Mouse (Mus musculus) liver, embryonic 18 days (tissue): ENCODE data around the gene Plxna3. TPM values are rescaled to one million over a fixed set of nuclear protein-coding genes. Genes with fewer than 3 reads are reported as not detected.

Source experiments
- polyA plus RNA-seq: library from polyadenylated mRNA; depleted of rRNA; stranded (reverse); fragments of >200 nt; gene quantifications from 2 replicates; pipeline ENCODE4 v1.2.3, GENCODE M21; 2012; rRNA removed

The Plxna3 gene
- polyA plus RNA-seq, result 2.4 and 3.7 TPM in 2 replicates

GRCm38 (mm10) chrX:74328725-74329161 lies at the start of gene Plxna3:
Gene Plxna3 (plus strand): TSS chrX:74329066.

GRCm38 (mm10) chrX:74281732-74282394 lies 47.0 kb upstream of the Plxna3 start, which contains the start of the genes Taz and Dnase1l1:
Gene Taz (plus strand): TSS chrX:74281912.
Gene Dnase1l1 (minus strand): TSS chrX:74282337.

GRCm38 (mm10) chrX:74296538-74297448 lies 32.1 kb upstream of the Plxna3 start, which contains the start of gene Atp6ap1:
Gene Atp6ap1 (plus strand): TSS chrX:74297097.

GRCm38 (mm10) chrX:74304867-74305700 lies 23.8 kb upstream of the Plxna3 start, which contains the start of gene Gdi1:
Gene Gdi1 (plus strand): TSS chrX:74304998.

GRCm38 (mm10) chrX:74312540-74313464 lies 16.1 kb upstream of the Plxna3 start, which contains the start of gene Fam50a:
Gene Fam50a (plus strand): TSS chrX:74313033.

GRCm38 (mm10) chrX:74353467-74353770 lies 24.6 kb downstream of the Plxna3 start, which contains the start of gene Lage3:
Gene Lage3 (minus strand): TSS chrX:74353618.

GRCm38 (mm10) chrX:74372888-74373549 lies 44.2 kb downstream of the Plxna3 start, which contains the start of the genes Ubl4a and Slc10a3:
Gene Ubl4a (minus strand): TSS chrX:74373218.
Gene Slc10a3 (minus strand): TSS chrX:74373349.

GRCm38 (mm10) chrX:74392535-74393443 lies 63.9 kb downstream of the Plxna3 start, which contains the start of the genes Fam3a and Ikbkg:
Gene Fam3a (minus strand): TSS chrX:74393272.
Gene Ikbkg (plus strand): TSS chrX:74393290.

Other genes with a start within 250 kb of the Plxna3 start
- not detected in 2 replicates for gene Opn1mw, start 201.6 kb upstream of the Plxna3 start, polyA plus RNA-seq
- gene Mecp2, start 193.7 kb upstream of the Plxna3 start, polyA plus RNA-seq, result 3.2 and 3.9 TPM in 2 replicates
- not detected in 2 replicates for gene Tex28, start 161.2 kb upstream of the Plxna3 start, polyA plus RNA-seq
- gene Tktl1, start 151.8 kb upstream of the Plxna3 start, polyA plus RNA-seq, result not detected in 2 replicates
- gene Flna, start 79.2 kb upstream of the Plxna3 start, polyA plus RNA-seq, result 78.2 and 95.5 TPM in 2 replicates
- 21.0 and 25.4 TPM in 2 replicates for gene Emd, start 74.4 kb upstream of the Plxna3 start, polyA plus RNA-seq
- gene Rpl10, start 58.3 kb upstream of the Plxna3 start, polyA plus RNA-seq, result 1,323 and 1,359 TPM in 2 replicates
- gene Taz, start 47.2 kb upstream of the Plxna3 start, polyA plus RNA-seq, result 27.9 and 31.7 TPM in 2 replicates
- 12.3 and 12.4 TPM in 2 replicates for gene Dnase1l1, start 46.7 kb upstream of the Plxna3 start, polyA plus RNA-seq
- 78.4 and 81.0 TPM in 2 replicates for gene Atp6ap1, start 32.0 kb upstream of the Plxna3 start, polyA plus RNA-seq
- gene Gdi1, start 24.1 kb upstream of the Plxna3 start, polyA plus RNA-seq, result 114 and 163 TPM in 2 replicates
- gene Fam50a, start 16.0 kb upstream of the Plxna3 start, polyA plus RNA-seq, result 17.1 and 18.8 TPM in 2 replicates
- 42.7 and 52.1 TPM in 2 replicates for gene Lage3, start 24.6 kb downstream of the Plxna3 start, polyA plus RNA-seq
- gene Ubl4a, start 44.2 kb downstream of the Plxna3 start, polyA plus RNA-seq, result 19.6 and 21.6 TPM in 2 replicates
- gene Slc10a3, start 44.3 kb downstream of the Plxna3 start, polyA plus RNA-seq, result 4.5 and 4.9 TPM in 2 replicates
- 13.7 and 15.3 TPM in 2 replicates for gene Fam3a, start 64.2 kb downstream of the Plxna3 start, polyA plus RNA-seq
- gene Ikbkg, start 64.2 kb downstream of the Plxna3 start, polyA plus RNA-seq, result 18.2 and 19.2 TPM in 2 replicates
- gene G6pdx, start 100.1 kb downstream of the Plxna3 start, polyA plus RNA-seq, result 23.5 and 26.4 TPM in 2 replicates
- not detected in 2 replicates for gene Gm6880, start 152.3 kb downstream of the Plxna3 start, polyA plus RNA-seq
- not detected in 2 replicates for gene Olfr1326-ps1, start 245.8 kb downstream of the Plxna3 start, polyA plus RNA-seq